8 mouse cellular contexts compared by ENCODE assay signal in the genomic region with DNA sequence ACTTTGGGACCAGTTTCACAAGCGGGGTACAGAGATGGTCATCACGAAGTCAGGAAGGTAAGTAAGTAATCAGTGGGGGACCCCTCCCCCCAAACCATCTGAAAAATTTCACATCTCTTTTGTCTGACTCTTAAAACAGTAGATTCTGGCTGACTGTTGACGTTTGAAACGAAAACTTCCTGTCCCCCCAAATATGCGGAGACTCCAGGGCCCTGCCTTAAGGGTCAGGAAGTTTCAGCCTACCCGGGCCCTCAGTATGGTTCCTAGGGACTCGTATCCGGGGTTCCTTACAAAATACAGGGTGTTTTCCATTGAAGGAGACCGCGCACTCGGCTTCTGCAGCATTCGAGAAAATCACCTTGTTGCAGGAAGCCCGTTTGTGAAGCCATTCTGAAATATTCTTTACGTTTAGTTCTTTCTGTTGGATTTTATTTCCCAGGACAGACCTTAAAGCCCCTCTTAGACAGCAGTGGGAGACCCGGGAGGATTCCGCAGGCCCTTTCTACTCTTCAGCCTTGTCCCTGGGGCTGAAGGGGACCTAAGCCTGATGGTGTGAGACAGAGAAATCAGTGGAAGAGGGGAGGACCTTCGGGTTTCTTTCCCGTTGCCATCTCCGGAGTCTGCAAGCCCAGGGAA. TPM values are rescaled to one million over a fixed set of nuclear protein-coding genes. Genes with fewer than 3 reads are reported as not detected.
DNase-seq lines count a peak whose midpoint lies in the region; ATAC-seq and TF ChIP-seq lines count a peak whose summit lies in the region.

No protein-coding gene starts in this region.

- TF ChIP-seq POLR2A in limb, embryonic 14.5 days (IDR thresholded peaks at IDR 0.05; ENCODE audit: borderline replicate concordance, extremely low read depth, insufficient read depth, insufficient read length): no peak

- peak overlapping the region; percentile 85 for H3K4me2 ChIP-seq in limb, embryonic 14.5 days (replicated peaks; ENCODE audit: low read depth, low read length, severe bottlenecking)
- H3K4me2 ChIP-seq in stomach, embryonic 14.5 days (replicated peaks; ENCODE audit: low read depth, low read length): peak overlapping the region; percentile 82

- peak overlapping the region; percentile 90 for H3K27ac ChIP-seq in limb, embryonic 14.5 days (replicated peaks; ENCODE audit: low read depth, low read length)
- H3K27ac ChIP-seq in stomach, embryonic 14.5 days (ENCODE audit: low read length): peak overlapping the region; percentile 94

- DNase-seq in adrenal gland, adult (ENCODE audit: inconsistent age in 2 of 2, low spot score in 1 of 2): peak; percentile 38 to 81
- no peak for DNase-seq in adrenal gland, postnatal 25 days
- DNase-seq in retina, embryonic 14.5 days (ENCODE audit: low spot score): peak; percentile 42
- DNase-seq in retina, postnatal 1 day: no peak
- DNase-seq in limb, embryonic 14.5 days (ENCODE audit: low spot score): no peak
- no peak for DNase-seq in urinary bladder, adult 18-20 months (ENCODE audit: low spot score in 2 of 2)

- H3K4me3 ChIP-seq in limb, embryonic 14.5 days (replicated peaks; ENCODE audit: low read length): peak overlapping the region; percentile 51
- peak overlapping the region; percentile 44 for H3K4me3 ChIP-seq in stomach, embryonic 14.5 days (ENCODE audit: low read depth, low read length)

- no peak for ATAC-seq in limb, embryonic 14.5 days (ENCODE audit: low FRiP score, low read depth)
- ATAC-seq in stomach, embryonic 14.5 days (ENCODE audit: insufficient number of reproducible peaks, insufficient read depth, low FRiP score, low read depth): no peak
- ATAC-seq in erythroid progenitor cell, adult 5-6 weeks (replicated peaks; ENCODE audit: low FRiP score, poor library complexity, severe bottlenecking): no peak

- H3K36me3 ChIP-seq in limb, embryonic 14.5 days (ENCODE audit: control insufficient read depth, insufficient read depth, low read length): peaks cover 20% of the 10 kb centered on the region
- no peaks in the 10 kb centered on the region for H3K36me3 ChIP-seq in stomach, embryonic 14.5 days (ENCODE audit: control insufficient read depth, insufficient read depth, low read length)

- WGBS in limb, embryonic 14.5 days: under 1% methylated on average over 19 of the region's 19 CpGs
- WGBS in stomach, embryonic 14.5 days: 3% methylated on average over 19 of the region's 19 CpGs

- H3K9ac ChIP-seq in limb, embryonic 14.5 days (ENCODE audit: low read depth, low read length, severe bottlenecking): peak overlapping the region; percentile 83
- peak overlapping the region; percentile 67 for H3K9ac ChIP-seq in stomach, embryonic 14.5 days (replicated peaks; ENCODE audit: low read depth, low read length)

- peaks cover 16% of the 10 kb centered on the region for H3K4me1 ChIP-seq in limb, embryonic 14.5 days (ENCODE audit: control insufficient read depth, insufficient read depth, low read length)
- H3K4me1 ChIP-seq in stomach, embryonic 14.5 days (ENCODE audit: control insufficient read depth, insufficient read depth, low read length): peaks cover 21% of the 10 kb centered on the region; the same call in 1 of the 2 replicates

- H3K9me3 ChIP-seq in limb, embryonic 14.5 days (ENCODE audit: control insufficient read depth, low read length): no peaks in the 10 kb centered on the region
- no peaks in the 10 kb centered on the region for H3K9me3 ChIP-seq in stomach, embryonic 14.5 days (ENCODE audit: control insufficient read depth, low read depth, low read length)

- peaks cover 75% of the 10 kb centered on the region for H3K27me3 ChIP-seq in limb, embryonic 14.5 days (ENCODE audit: control insufficient read depth, insufficient read depth, low read length)
- peaks cover 15% of the 10 kb centered on the region for H3K27me3 ChIP-seq in stomach, embryonic 14.5 days (ENCODE audit: control insufficient read depth, insufficient read depth, low read length)

RNA-seq across cellular contexts. Expression of a gene that starts 2.0 kb away (rescaled TPM):
- 215 and 277 TPM in 2 replicates for total RNA-seq in adrenal gland, postnatal 25 days (2021)
- polyA plus RNA-seq in limb, embryonic 14.5 days (2012; rRNA removed): 18.6 and 28.2 TPM in 2 replicates
- 23.9 and 27.6 TPM in 2 replicates for polyA plus RNA-seq in limb, embryonic 14.5 days (2014; fragmentation: Nextera tagmentation; extraction: Ambion mirVana)
- polyA plus RNA-seq in stomach, embryonic 14.5 days (2014; fragmentation: Nextera tagmentation; extraction: Ambion mirVana): 20.4 and 20.6 TPM in 2 replicates
- total RNA-seq in erythroid progenitor cell, adult 5-6 weeks (2015; ENCODE audit: low replicate concordance): not detected in 2 replicates
- total RNA-seq in erythroid progenitor cell, adult 5-6 weeks (2017; ENCODE audit: low replicate concordance): not detected in 2 replicates

Comparison
In these comparisons a context has a peak if more than half of its experiments do, and no peak if none do; other contexts are left out.
1. DNase-seq: peak in adrenal gland, adult (2 of 2) and retina, embryonic 14.5 days (single experiment); none in adrenal gland, postnatal 25 days (single experiment), retina, postnatal 1 day (single experiment), limb, embryonic 14.5 days (single experiment) and urinary bladder, adult 18-20 months (0 of 2).
2. RNA of a gene that starts 2.0 kb away (total RNA-seq): 215 to 277 TPM in adrenal gland, postnatal 25 days; not detected in erythroid progenitor cell, adult 5-6 weeks; every median in the first group is over 100 times any median in the second.